Mouse (Mus musculus) neural tube, embryonic 11.5 days (tissue): ENCODE data around the gene Als2cr12. TPM values are rescaled to one million over a fixed set of nuclear protein-coding genes. Genes with fewer than 3 reads are reported as not detected.
"Not testable (repeated sequence)": the region's sequence is repeated elsewhere in the genome, so short reads cannot be mapped to it uniquely, and the experiment has no call there.

Source experiments
- ATAC-seq: fragments of 200-750 bp; cut with Nextera tagmentation; 2 replicates; pipeline ENCODE4 v1.8.0; 2017; ENCODE audit warnings: moderate number of reproducible peaks, mild to moderate bottlenecking, moderate TSS enrichment, moderate library complexity; ENCODE audit not compliant: insufficient read depth, low FRiP score, low TSS enrichment
- DNase-seq: peaks from one replicate; pipeline ENCODE4 v3.0.0-alpha.2; 2015; ENCODE audit warnings: low spot score
- H3K27ac ChIP-seq: fragments of 300-500 bp; sonication (generic); 2 replicates; pipeline ENCODE4 v1.5.1; 2014; ENCODE audit warnings: low read depth, mild to moderate bottlenecking, low read length
- H3K27me3 ChIP-seq: fragments of 300-500 bp; sonication (generic); 2 replicates; pipeline ENCODE4 v1.6.1; 2014; ENCODE audit warnings: mild to moderate bottlenecking, low read length, mixed read lengths; ENCODE audit not compliant: control insufficient read depth, insufficient read depth
- H3K36me3 ChIP-seq: fragments of 300-500 bp; sonication (generic); 2 replicates; pipeline ENCODE4 v1.6.1; 2014; ENCODE audit warnings: mild to moderate bottlenecking, low read length, moderate library complexity, mixed read lengths; ENCODE audit not compliant: control insufficient read depth, insufficient read depth
- H3K4me1 ChIP-seq: fragments of 300-500 bp; sonication (generic); 2 replicates; pipeline ENCODE4 v1.6.1; 2014; ENCODE audit warnings: low read length, mixed read lengths; ENCODE audit not compliant: control insufficient read depth, insufficient read depth
- H3K4me2 ChIP-seq: fragments of 300-500 bp; sonication (generic); 2 replicates; pipeline ENCODE4 v1.6.1; 2014; ENCODE audit warnings: low read depth, mild to moderate bottlenecking, moderate library complexity
- H3K4me3 ChIP-seq: fragments of 300-500 bp; sonication (generic); 2 replicates; pipeline ENCODE4 v1.5.1; 2014; ENCODE audit warnings: low read depth, low read length
- H3K9ac ChIP-seq: fragments of 300-500 bp; sonication (generic); 2 replicates; pipeline ENCODE4 v1.6.1; 2014; ENCODE audit warnings: mild to moderate bottlenecking, low read length
- H3K9me3 ChIP-seq: fragments of 300-500 bp; sonication (generic); 2 replicates; pipeline ENCODE4 v1.6.1; 2016; ENCODE audit warnings: low read length; ENCODE audit not compliant: control insufficient read depth
- WGBS: fragments of 180-500 bp; shearing (Covaris S2); extraction: QIAGEN DNeasy Blood & Tissue Kit; methylation state at CpG from one replicate; pipeline ENCODE4 v1.1.7; 2014; 5-methylcytosine and 5-hydroxymethylcytosine counted together
- polyA plus RNA-seq: library from polyadenylated mRNA; unstranded; fragments of >200 nt; fragmentation: Nextera tagmentation; extraction: Ambion mirVana; gene quantifications from 2 replicates; pipeline ENCODE4 v1.2.1, GENCODE M21; 2014

Als2cr12 gene
- polyA plus RNA-seq, 1 experiment from 2014 or later: not detected

DNA sequence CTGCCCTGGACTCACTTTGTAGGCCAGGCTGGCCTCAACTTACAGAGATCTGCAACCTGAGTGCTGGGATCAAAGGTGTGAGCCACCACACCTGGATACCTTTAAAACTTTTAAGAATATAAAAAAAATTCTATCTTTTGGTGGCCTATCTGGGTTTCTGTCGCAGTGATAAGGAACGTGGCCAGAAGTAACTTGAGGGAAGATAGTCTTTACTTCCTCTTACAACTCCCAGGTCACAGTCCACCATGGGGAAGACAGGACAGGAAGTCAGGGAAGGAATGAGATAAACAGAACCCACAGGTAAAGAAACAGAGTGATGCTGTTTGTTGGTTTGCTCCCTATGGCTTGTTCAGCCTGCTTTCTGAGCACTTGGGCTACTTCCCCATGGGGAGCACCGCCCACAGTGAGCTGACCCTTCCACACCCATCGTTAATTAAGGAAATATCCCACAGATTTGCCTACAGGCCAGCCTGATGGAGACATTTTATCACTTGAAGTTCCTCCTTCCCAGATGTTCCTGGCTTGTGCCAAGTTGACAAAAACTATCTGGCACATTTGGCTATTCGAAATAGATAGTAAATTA lies 4.9 kb upstream of the Als2cr12 start:
- H3K27ac ChIP-seq, H3K4me2 ChIP-seq, H3K36me3 ChIP-seq, DNase-seq, H3K4me3 ChIP-seq, H3K4me1 ChIP-seq, H3K27me3 ChIP-seq, ATAC-seq, H3K9ac ChIP-seq, H3K9me3 ChIP-seq: not testable (repeated sequence)
- WGBS: 85% methylated on average over 4 of the region's 5 CpGs

- no peak for ATAC-seq
- 64% methylated on average over 3 of the region's 3 CpGs for WGBS
- no peaks in the 10 kb centered on the region for H3K27me3 ChIP-seq
- H3K4me3 ChIP-seq: no peak overlapping the region
- H3K9me3 ChIP-seq: no peaks in the 10 kb centered on the region
- no peak overlapping the region for H3K9ac ChIP-seq
- no peak for DNase-seq
- no peaks in the 10 kb centered on the region for H3K4me1 ChIP-seq
- no peak overlapping the region for H3K4me2 ChIP-seq
- no peaks in the 10 kb centered on the region for H3K36me3 ChIP-seq
- no peak overlapping the region for H3K27ac ChIP-seq
Observed at GRCm38 (mm10) chr1:58699988-58700387, 4.2 kb upstream of the Als2cr12 start.

- Histone ChIP-seq H3K27ac (no peak overlapping the region), H3K9me3 (no peaks in the 10 kb centered on the region), H3K4me3 (no peak overlapping the region), H3K27me3 (no peaks in the 10 kb centered on the region), H3K36me3 (no peaks in the 10 kb centered on the region), H3K4me2 (no peak overlapping the region), H3K4me1 (no peaks in the 10 kb centered on the region), H3K9ac (no peak overlapping the region)
- DNase-seq: no peak
- no peak for ATAC-seq
- 87% methylated on average over 4 of the region's 4 CpGs for WGBS
Observed at GRCm38 (mm10) chr1:58698781-58699180, 3.0 kb upstream of the Als2cr12 start.

DNA sequence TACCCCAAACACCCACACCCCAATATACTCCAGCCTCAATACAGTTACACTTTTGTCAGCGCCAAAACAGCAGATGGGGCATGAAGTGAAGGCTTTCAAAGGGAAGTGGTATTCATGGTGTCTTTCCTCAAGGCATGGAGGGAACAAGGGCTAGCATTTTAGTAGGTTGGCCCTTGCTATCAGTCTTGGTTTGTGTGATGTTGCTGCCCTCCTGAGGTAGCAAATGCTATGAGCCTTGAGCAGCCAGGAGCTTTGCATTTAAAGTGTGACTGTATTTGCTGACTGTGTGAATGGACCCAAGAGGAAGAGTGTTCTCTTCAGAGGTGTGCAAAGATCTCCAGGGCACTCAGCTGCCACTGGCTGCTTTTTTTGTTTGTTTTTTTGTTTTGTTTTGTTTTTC lies 1.8 kb upstream of the Als2cr12 start:
- H3K9ac ChIP-seq, H3K27ac ChIP-seq, H3K4me3 ChIP-seq, H3K9me3 ChIP-seq, H3K27me3 ChIP-seq, H3K36me3 ChIP-seq, H3K4me1 ChIP-seq, DNase-seq, ATAC-seq, H3K4me2 ChIP-seq: not testable (repeated sequence)
- 36% methylated on average over 1 of the region's 1 CpGs for WGBS

DNA sequence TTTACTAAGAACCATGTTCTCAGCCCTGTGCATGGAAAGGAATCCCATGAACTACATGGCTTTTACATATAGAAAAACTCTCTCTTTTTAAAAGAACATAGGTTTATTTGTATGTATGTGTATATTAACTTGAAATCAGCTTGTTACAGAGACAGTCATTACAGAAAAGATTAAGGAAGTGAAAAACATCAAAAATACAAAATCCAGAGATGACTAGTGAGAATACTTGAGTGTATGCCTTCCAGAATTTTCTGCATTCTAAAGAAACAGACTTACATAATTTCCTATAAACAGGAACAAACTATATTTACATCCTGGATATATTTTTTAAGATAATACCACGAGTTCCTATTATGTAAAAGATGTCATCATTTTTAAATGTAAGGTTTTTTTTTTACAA lies 2.1 kb downstream of the Als2cr12 start:
- ATAC-seq (no peak), DNase-seq (no peak)
- Histone ChIP-seq H3K36me3 (no peaks in the 10 kb centered on the region), H3K27ac (no peak overlapping the region), H3K4me2 (no peak overlapping the region), H3K9ac (no peak overlapping the region), H3K4me3 (no peak overlapping the region), H3K4me1 (no peaks in the 10 kb centered on the region), H3K27me3 (no peaks in the 10 kb centered on the region), H3K9me3 (no peaks in the 10 kb centered on the region)
- WGBS: 79% methylated on average over 1 of the region's 1 CpGs

DNA sequence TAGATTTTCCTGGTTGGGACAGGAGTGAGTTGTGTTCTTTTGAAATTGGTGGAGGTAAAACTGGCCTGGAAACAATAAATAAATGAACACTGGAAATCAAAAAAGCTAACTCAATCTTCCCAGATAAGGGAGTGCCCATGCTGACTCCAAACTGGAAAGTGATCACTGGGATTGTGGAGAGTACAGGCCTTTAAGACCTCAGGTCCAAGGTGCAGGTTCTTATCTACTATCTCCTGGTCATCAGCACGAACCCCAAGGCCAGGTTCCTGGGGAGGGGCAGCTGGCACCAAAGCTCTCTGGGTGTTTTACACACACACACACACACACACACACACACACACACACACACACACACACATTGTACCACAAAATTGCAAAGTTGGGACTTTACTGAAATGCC lies 4.1 kb downstream of the Als2cr12 start:
- not testable (repeated sequence) for ATAC-seq, DNase-seq, H3K27ac ChIP-seq, H3K9me3 ChIP-seq, H3K4me3 ChIP-seq, H3K4me1 ChIP-seq, H3K9ac ChIP-seq, H3K27me3 ChIP-seq, H3K36me3 ChIP-seq, H3K4me2 ChIP-seq
- WGBS: 55% methylated on average over 1 of the region's 1 CpGs

DNA sequence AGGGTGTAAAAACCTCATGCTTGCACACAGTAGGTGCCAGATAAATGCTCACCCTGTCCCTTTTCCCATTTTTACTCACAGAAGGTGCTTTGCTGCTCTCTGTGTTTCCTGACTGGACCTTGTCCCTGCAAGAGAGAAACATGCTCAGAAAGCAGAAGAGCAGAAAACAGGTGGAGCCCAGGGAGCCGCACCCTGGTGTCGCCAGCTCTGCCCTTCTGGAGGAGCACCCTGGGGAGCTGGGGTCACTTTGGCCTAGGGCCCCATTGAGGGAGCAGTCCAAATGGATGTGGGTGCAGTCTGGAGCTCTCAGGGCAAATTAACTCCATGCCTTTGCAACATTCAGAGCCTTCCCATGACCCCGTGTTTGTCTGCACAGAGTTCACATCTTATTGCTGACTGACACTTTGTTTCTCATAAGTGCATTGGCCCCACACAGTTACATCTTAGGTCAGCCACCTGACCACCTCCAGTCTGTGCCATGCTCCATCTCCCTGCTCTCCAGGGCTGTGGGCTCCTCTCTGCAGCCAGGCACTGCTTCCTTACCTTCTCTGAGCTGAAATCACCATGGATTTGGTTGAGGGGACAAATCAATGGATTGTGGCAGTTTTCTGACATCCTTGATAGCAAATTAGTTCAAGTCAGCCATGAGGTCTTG lies 4.8 kb downstream of the Als2cr12 start:
- H3K9ac ChIP-seq, H3K4me2 ChIP-seq, H3K27ac ChIP-seq, H3K9me3 ChIP-seq, ATAC-seq, H3K4me1 ChIP-seq, DNase-seq, H3K4me3 ChIP-seq, H3K27me3 ChIP-seq, H3K36me3 ChIP-seq: not testable (repeated sequence)
- 82% methylated on average over 2 of the region's 3 CpGs for WGBS

DNA sequence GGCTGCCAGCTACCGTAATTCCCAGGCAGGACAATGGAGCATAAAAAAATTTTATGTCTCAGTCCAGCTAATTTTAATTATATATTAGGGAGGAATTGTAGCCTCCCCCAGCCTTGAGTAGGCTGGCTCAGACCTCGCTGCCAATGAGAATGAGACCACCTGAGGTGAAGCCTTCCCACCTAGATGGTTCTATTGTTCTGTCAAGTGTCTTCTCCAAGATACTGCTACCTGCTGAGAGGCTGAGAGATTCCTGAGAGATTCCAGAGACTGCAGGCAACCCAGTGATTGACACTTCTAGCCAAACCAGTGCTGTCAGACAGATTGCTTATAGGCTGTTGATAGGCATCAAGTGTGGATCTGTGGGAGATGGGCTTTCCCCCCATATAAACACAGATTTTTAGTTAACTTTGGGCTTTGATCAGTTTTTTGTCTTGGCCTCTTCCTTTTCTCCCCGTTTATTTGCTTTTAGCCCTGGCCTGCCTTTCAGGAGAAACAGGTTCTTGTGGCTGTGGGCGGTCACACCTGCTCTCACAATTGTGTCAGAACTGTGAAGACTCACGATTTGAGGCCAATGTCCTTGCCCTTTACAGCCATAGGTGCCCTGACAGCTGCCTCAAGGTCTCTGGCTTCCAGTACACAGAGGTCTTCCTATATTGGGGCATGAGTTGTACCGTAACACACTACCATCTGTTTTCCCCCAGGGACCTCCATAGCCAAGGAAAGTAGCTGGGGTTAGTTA lies 5.6 kb downstream of the Als2cr12 start:
- Histone ChIP-seq H3K9me3 (no peaks in the 10 kb centered on the region), H3K36me3 (no peaks in the 10 kb centered on the region), H3K9ac (no peak overlapping the region), H3K4me1 (no peaks in the 10 kb centered on the region), H3K4me3 (no peak overlapping the region), H3K27ac (no peak overlapping the region), H3K27me3 (no peaks in the 10 kb centered on the region), H3K4me2 (no peak overlapping the region)
- 63% methylated on average over 6 of the region's 6 CpGs for WGBS
- ATAC-seq (no peak), DNase-seq (no peak)

- Histone ChIP-seq H3K4me3 (no peak overlapping the region), H3K27ac (no peak overlapping the region), H3K4me1 (no peaks in the 10 kb centered on the region), H3K9me3 (no peaks in the 10 kb centered on the region), H3K9ac (no peak overlapping the region), H3K36me3 (no peaks in the 10 kb centered on the region), H3K27me3 (no peaks in the 10 kb centered on the region), H3K4me2 (no peak overlapping the region)
- DNase-seq (no peak), ATAC-seq (no peak)
- WGBS: 95% methylated on average over 1 of the region's 1 CpGs
Observed at GRCm38 (mm10) chr1:58689426-58689825, 6.4 kb downstream of the Als2cr12 start.
